Mouse (Mus musculus) stomach, postnatal 0 days (tissue): Measurements from ENCODE around the gene Cnksr3. TPM values are rescaled to one million over a fixed set of nuclear protein-coding genes. Genes with fewer than 3 reads are reported as not detected.

Experiments used
- ATAC-seq: fragments of 200-750 bp; cut with Nextera tagmentation; 2 replicates; pipeline ENCODE4 v1.8.0; 2017; ENCODE audit not compliant: low FRiP score, low TSS enrichment
- DNase-seq: peaks from one replicate; pipeline ENCODE4 v3.0.0-alpha.2; 2016; ENCODE audit warnings: low spot score
- H3K27ac ChIP-seq: fragments of 300-500 bp; sonication (generic); replicated peaks from 2 replicates; pipeline ENCODE4 v1.5.1; 2014; ENCODE audit warnings: mild to moderate bottlenecking, control low read depth
- H3K27me3 ChIP-seq: fragments of 300-500 bp; sonication (generic); 2 replicates; pipeline ENCODE4 v1.6.1; 2014; ENCODE audit warnings: low read length; ENCODE audit not compliant: control insufficient read depth, insufficient read depth
- H3K36me3 ChIP-seq: fragments of 300-500 bp; sonication (generic); 2 replicates; pipeline ENCODE4 v1.6.1; 2014; ENCODE audit warnings: low read length, mixed read lengths; ENCODE audit not compliant: control insufficient read depth, insufficient read depth
- H3K4me1 ChIP-seq: fragments of 300-500 bp; sonication (generic); replicated peaks from 2 replicates; pipeline ENCODE4 v1.6.1; 2014; ENCODE audit warnings: antibody characterized with exemption; ENCODE audit not compliant: control insufficient read depth, insufficient read depth
- H3K4me2 ChIP-seq: fragments of 300-500 bp; sonication (generic); replicated peaks from 2 replicates; pipeline ENCODE4 v1.6.1; 2014; ENCODE audit warnings: low read depth, mild to moderate bottlenecking, control low read depth, moderate library complexity
- H3K4me3 ChIP-seq: fragments of 300-500 bp; sonication (generic); 2 replicates; pipeline ENCODE4 v1.5.1; 2014; ENCODE audit warnings: low read depth, low read length, control low read depth
- H3K9ac ChIP-seq: fragments of 300-500 bp; sonication (generic); 2 replicates; pipeline ENCODE4 v1.6.1; 2014; ENCODE audit warnings: mild to moderate bottlenecking, low read length, control low read depth, mixed read lengths
- H3K9me3 ChIP-seq: fragments of 300-500 bp; sonication (generic); 2 replicates; pipeline ENCODE4 v1.6.1; 2016; ENCODE audit warnings: low read length; ENCODE audit not compliant: control insufficient read depth
- CTCF ChIP-seq: IDR thresholded peaks from 2 replicates; pipeline ENCODE4 v1.5.1; 2016; ENCODE audit warnings: antibody characterized with exemption, low read depth, mild to moderate bottlenecking, moderate library complexity
- EP300 ChIP-seq: optimal IDR thresholded peaks from 2 replicates; pipeline ENCODE3; 2016; ENCODE audit warnings: antibody characterized with exemption
- WGBS: fragments of 180-500 bp; shearing (Covaris S2); extraction: QIAGEN DNeasy Blood & Tissue Kit; methylation state at CpG from one replicate; pipeline ENCODE4 v1.1.7; 2014; 5-methylcytosine and 5-hydroxymethylcytosine counted together
- polyA plus RNA-seq: library from polyadenylated mRNA; unstranded; fragments of >200 nt; fragmentation: Nextera tagmentation; extraction: Ambion mirVana; gene quantifications from 2 replicates; pipeline ENCODE4 v1.2.1, GENCODE M21; 2015

The Cnksr3 gene
- polyA plus RNA-seq, 1 experiment from 2014 or later = 7.0 TPM

DNA sequence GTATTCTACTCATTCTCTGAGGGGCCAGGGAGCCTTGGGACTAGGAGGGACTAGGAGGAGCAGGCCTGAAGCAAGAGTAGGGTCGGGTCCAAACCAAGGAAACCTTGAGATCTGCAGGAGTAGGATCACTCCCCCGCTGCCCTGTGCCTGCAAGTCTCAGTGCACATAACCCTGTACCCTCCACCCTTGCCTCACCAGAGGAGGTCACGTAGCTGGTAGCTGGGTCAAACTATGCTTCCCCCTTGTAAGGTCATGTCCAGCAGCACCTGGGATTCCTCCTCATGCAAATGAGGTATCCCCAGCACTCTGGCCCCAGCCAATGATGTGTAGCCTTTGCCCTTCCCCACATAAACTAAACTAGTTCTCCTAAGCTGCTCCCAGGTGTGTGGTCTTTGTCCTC lies 41.6 kb downstream of the Cnksr3 start:
- no peaks in the 10 kb centered on the region for H3K36me3 ChIP-seq
- TF ChIP-seq EP300 = no peak
- no peak for TF ChIP-seq CTCF
- no peak overlapping the region for H3K4me3 ChIP-seq
- no peak overlapping the region for H3K27ac ChIP-seq
- no peaks in the 10 kb centered on the region for H3K9me3 ChIP-seq
- no peak overlapping the region for H3K9ac ChIP-seq
- WGBS = 97% methylated on average over 3 of the region's 3 CpGs
- no peak overlapping the region for H3K4me2 ChIP-seq
- DNase-seq = no peak
- no peak for ATAC-seq
- no peaks in the 10 kb centered on the region for H3K4me1 ChIP-seq
- no peaks in the 10 kb centered on the region for H3K27me3 ChIP-seq

DNA sequence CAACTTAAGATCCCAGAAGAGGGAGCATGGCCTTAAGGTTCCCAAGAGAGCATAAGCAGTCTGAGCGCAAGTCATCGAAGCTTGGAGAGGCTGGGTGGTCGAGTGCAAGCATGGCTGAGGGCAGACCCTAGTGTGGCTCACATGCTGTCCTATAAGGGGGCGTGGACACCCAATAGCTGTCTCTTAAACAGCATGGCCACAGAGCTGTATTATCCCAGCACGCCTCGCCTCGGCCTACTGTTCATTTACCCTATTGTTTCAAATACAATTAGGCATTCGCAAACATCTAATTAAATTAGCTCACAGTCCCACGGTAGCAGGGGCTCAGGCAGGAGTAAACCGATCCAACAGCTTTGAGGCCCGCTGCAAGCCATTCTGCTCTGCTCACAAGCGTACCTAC lies 49.0 kb downstream of the Cnksr3 start:
- no peaks in the 10 kb centered on the region for H3K9me3 ChIP-seq
- no peak overlapping the region for H3K4me2 ChIP-seq
- ATAC-seq = no peak
- H3K4me1 ChIP-seq = 0 out of 2 replicates have a peak, but pooled peaks cover 5% of the 10 kb centered on the region
- no peak overlapping the region for H3K4me3 ChIP-seq
- no peak overlapping the region for H3K9ac ChIP-seq
- no peak for TF ChIP-seq CTCF
- TF ChIP-seq EP300 = no peak
- no peak for DNase-seq
- no peak overlapping the region for H3K27ac ChIP-seq
- no peaks in the 10 kb centered on the region for H3K36me3 ChIP-seq
- WGBS = 76% methylated on average over 12 of the region's 12 CpGs
- no peaks in the 10 kb centered on the region for H3K27me3 ChIP-seq

DNA sequence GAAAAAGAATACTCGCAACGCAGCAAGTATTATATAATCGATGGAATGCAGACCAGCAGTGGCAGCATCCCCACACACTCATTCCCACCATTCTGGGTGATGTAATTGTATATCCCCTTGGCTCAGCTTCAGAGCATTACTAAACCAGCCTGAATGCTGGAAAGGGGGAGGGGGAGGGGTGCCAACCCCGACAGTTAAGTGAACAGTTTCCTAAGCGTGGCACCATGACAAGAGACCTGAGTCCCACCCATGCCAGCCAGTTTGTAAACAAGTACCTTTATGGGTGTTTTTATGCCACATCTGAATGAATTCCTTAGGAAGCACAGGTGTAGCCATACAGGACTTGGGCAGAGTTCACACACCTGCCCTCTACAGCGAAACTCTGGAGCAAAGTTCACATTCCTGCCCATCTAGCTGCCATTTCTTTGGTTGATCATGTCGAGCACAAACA lies 53.0 kb downstream of the Cnksr3 start:
- peaks cover under 1% of the 10 kb centered on the region; the same call in 1 of the 2 replicates for H3K36me3 ChIP-seq
- peak overlapping the region; percentile 0; the same call in 1 of the 2 replicates for H3K4me3 ChIP-seq
- 0 out of 2 replicates have a peak, but pooled peaks cover 5% of the 10 kb centered on the region for H3K4me1 ChIP-seq
- H3K27ac ChIP-seq = peak overlapping the region; percentile 91
- peak; percentile 85 for ATAC-seq
- TF ChIP-seq CTCF (no peak), EP300 (no peak)
- H3K4me2 ChIP-seq = peak overlapping the region; percentile 36
- no peaks in the 10 kb centered on the region for H3K9me3 ChIP-seq
- H3K9ac ChIP-seq = no peak overlapping the region
- DNase-seq = peak; percentile 69
- H3K27me3 ChIP-seq = no peaks in the 10 kb centered on the region
- 4% methylated on average over 7 of the region's 7 CpGs for WGBS

DNA sequence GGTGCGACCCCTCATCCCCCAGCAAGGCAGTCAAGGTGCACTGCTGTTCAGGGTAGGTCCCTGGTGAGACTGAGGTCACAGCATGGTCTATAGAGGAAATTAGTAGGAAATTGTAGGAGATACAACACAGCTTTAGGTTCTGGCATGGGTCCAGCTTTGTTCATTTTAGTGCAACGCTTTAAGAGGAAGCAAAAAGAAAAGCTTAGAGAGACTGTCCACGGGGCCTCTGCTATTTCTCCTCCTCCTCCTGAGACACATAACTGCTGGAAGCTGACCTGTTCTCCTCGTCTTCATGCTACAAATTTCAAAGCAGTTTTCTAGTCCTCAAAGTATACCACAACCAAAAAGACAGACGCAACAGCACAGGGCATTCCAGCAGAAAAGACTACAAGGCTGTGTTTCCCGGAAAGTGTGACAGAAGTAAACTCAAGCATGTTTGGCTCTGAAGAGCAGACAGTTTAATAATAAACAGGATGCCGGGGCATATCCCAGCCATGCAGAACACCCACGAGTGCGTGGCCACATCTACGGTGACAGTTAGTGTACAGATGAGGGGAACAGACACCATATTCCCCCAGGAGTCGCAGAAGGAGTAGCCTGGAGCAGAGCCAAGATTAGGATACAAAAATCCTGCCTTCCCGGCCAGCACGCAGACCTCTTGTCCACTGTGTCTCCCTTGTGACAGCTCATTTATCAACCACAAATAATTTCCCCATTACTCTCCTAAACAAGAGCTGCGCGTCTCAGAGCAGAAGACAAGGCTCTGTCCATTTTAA lies 53.6 kb downstream of the Cnksr3 start:
- Histone ChIP-seq H3K27ac (peak overlapping the region; percentile 91), H3K27me3 (no peaks in the 10 kb centered on the region), H3K9me3 (no peaks in the 10 kb centered on the region), H3K4me3 (peak overlapping the region; percentile 0; the same call in 1 of the 2 replicates), H3K4me2 (peak overlapping the region; percentile 36), H3K9ac (peak overlapping the region; percentile 39), H3K36me3 (peaks cover 2% of the 10 kb centered on the region; the same call in 1 of the 2 replicates), H3K4me1 (0 out of 2 replicates have a peak, but pooled peaks cover 2% of the 10 kb centered on the region)
- peak; percentile 36 for DNase-seq
- no peak for TF ChIP-seq EP300
- no peak for TF ChIP-seq CTCF
- 11% methylated on average over 15 of the region's 15 CpGs for WGBS
- ATAC-seq = peak; percentile 55

DNA sequence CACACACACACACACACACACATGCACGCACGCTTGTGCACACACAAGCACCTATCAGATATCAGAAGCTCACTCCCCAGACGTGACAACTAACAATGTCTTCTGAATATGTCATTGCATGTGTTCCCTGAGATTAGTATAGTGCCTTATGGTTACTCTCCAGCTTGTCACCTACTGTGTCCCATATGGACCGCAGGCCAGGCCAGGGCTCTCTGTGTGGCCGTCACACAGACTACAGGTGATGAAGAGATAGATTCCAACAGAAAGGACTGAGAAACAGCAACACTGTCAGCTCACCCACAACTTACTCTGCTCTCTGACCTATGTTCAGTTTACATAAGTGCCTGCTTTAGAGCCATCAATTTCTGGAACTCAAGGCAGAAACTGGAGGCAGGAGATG lies 57.2 kb downstream of the Cnksr3 start:
- DNase-seq (no peak), ATAC-seq (no peak)
- Histone ChIP-seq H3K27ac (no peak overlapping the region), H3K27me3 (no peaks in the 10 kb centered on the region), H3K36me3 (peaks cover 2% of the 10 kb centered on the region; the same call in 1 of the 2 replicates), H3K4me3 (no peak overlapping the region), H3K9ac (no peak overlapping the region), H3K9me3 (no peaks in the 10 kb centered on the region), H3K4me2 (no peak overlapping the region), H3K4me1 (0 out of 2 replicates have a peak, but pooled peaks cover 2% of the 10 kb centered on the region)
- WGBS = 92% methylated on average over 5 of the region's 5 CpGs
- TF ChIP-seq CTCF = no peak
- TF ChIP-seq EP300 = no peak

DNA sequence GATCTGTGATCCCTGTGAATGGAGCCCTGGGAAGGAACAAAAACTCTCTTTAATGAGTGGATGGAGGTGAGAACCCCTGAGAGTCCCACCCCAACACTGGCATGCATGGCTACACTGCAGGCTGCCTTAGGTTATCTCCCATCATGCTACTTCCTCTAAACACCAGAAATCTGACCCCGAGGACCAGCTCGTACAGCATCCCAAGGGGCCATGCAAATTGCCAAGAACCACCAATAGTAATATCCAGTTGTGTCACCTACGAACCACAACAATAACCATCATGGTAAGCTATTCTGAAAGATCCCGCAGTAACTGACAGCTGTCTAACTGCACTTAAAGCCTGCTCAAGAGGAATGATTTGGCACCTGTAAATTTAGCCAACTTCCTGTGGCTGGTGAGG lies 59.1 kb downstream of the Cnksr3 start:
- no peaks in the 10 kb centered on the region for H3K27me3 ChIP-seq
- no peaks in the 10 kb centered on the region for H3K9me3 ChIP-seq
- no peak overlapping the region for H3K4me3 ChIP-seq
- no peak for DNase-seq
- no peaks in the 10 kb centered on the region for H3K4me1 ChIP-seq
- no peak for ATAC-seq
- TF ChIP-seq EP300 (no peak), CTCF (no peak)
- no peak overlapping the region for H3K9ac ChIP-seq
- no peak overlapping the region for H3K27ac ChIP-seq
- peaks cover 2% of the 10 kb centered on the region; the same call in 1 of the 2 replicates for H3K36me3 ChIP-seq
- H3K4me2 ChIP-seq = no peak overlapping the region
- WGBS = 84% methylated on average over 4 of the region's 4 CpGs
